Comparison of ENCODE assay signal across 8 mouse cellular contexts in the genomic region with DNA sequence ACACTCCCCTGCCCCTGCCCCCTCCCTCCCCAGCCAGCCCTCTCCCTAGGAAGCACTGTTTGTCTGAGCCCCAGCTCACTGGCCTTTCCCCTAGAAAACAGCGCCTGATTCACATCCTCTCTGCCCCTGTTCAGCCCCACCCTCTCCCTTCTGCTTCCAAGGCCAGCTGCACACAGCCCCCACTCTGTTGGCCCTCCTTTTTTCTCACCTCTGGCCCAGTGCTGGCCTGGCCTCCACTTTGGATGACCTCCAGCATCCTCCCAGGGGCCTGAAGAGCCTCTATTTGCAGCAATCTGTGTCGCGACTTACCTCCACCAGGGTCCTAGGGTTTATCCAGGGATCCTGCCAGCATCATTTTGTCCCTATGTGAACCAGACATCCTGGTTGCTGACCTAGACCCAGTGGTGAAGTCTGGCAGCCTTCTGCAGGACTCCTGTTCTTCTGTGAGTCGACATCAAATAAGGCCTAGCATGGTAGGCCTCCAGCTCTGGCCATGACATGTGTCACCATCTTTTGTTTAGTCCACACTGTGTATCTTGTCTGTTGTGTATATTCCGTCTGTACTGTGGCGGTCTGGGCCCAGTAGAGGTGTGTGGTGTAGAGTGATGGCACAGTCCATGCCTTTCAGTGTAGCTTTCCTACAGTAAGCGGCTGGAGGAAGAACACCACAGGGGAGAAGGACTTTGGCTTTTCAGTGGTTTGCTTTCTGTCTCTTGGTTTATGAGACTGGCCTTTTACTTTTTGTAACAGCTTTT.
DNase-seq lines count a peak whose midpoint lies in the region; TF ChIP-seq lines count a peak whose summit lies in the region.

No protein-coding gene starts in this region.

- intact Hi-C loops in heart, postnatal 10 days (cut with DNase I) = no loop called here

- TF ChIP-seq CTCF in embryonic fibroblast, embryonic 13.5 days (IDR thresholded peaks at IDR 0.05; ENCODE audit: borderline replicate concordance, insufficient read depth, low read length) = no peak

- H3K4me1 ChIP-seq in embryonic fibroblast, embryonic 13.5 days (ENCODE audit: control insufficient read depth, insufficient read depth, low read length) = peaks cover 6% of the 10 kb centered on the region

- no peak overlapping the region for H3K4me3 ChIP-seq in embryonic fibroblast, embryonic 13.5 days (ENCODE audit: insufficient read depth, low read length)

- no peak for TF ChIP-seq POLR2A in embryonic fibroblast, embryonic 13.5 days (IDR thresholded peaks at IDR 0.05; ENCODE audit: low read depth, low read length)

- DNase-seq in cerebellum, adult 11-12 months = peak; percentile 24
- no peak for DNase-seq in cerebellum, postnatal 25 days
- DNase-seq in heart, postnatal 10 days = peak; percentile 89 to 90
- DNase-seq in kidney, postnatal 25 days = peak; percentile 71 to 92
- peak; percentile 65 to 81 for DNase-seq in lung, postnatal 4 days
- DNase-seq in thymus, postnatal 25 days = no peak
- DNase-seq in B cell, adult 2 months = no peak

- peak overlapping the region; percentile 23 for H3K27ac ChIP-seq in embryonic fibroblast, embryonic 13.5 days (ENCODE audit: insufficient read depth, low read length)

Comparison
In these comparisons a context has a peak if more than half of its experiments do, and no peak if none do; other contexts are left out.
1. DNase-seq: peak in cerebellum, adult 11-12 months (single experiment), heart, postnatal 10 days (2 of 2), kidney, postnatal 25 days (2 of 2) and lung, postnatal 4 days (2 of 2); none in cerebellum, postnatal 25 days (0 of 2), thymus, postnatal 25 days (single experiment) and B cell, adult 2 months (0 of 2).